Mouse (Mus musculus): ENCODE results near the gene Pid1. TPM values are rescaled to one million over a fixed set of nuclear protein-coding genes. Genes with fewer than 3 reads are reported as not detected.

Pid1 gene
- polyA plus RNA-seq, 1 experiment = 28.9 TPM

DNA sequence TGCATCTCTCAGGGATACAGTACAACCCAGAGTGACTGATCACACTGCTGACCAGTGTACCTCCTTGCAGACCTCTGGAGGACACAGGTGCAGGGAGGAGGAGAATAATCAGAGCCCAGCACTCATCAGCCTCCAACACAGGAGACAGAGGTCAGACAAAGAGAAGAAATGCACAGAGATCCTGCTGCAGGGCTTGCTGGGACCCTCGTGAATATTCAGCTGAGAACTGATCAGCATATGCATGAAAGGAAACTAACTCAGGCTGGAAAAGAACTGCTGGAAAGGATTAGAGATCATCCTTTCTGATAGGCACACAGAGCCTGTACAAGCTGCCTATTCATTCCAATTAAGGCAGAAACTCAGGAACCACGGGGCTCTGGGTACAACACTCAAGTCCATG is 186.9 kb downstream of the Pid1 start:
- Histone ChIP-seq H3K4me1 (ENCODE audit: control insufficient read depth, insufficient read depth, low read length) (no peaks in the 10 kb centered on the region), H3K4me3 (replicated peaks; ENCODE audit: extremely low read depth, low read depth, low read length) (no peak overlapping the region)
- no peak for DNase-seq
- TF ChIP-seq CTCF (IDR thresholded peaks at IDR 0.05; ENCODE audit: insufficient read depth, low read length) (no peak), POLR2A (IDR thresholded peaks at IDR 0.05; ENCODE audit: borderline replicate concordance, extremely low read depth, low read depth, low read length) (no peak)
- WGBS = 38% methylated on average over 2 of the region's 2 CpGs

DNA sequence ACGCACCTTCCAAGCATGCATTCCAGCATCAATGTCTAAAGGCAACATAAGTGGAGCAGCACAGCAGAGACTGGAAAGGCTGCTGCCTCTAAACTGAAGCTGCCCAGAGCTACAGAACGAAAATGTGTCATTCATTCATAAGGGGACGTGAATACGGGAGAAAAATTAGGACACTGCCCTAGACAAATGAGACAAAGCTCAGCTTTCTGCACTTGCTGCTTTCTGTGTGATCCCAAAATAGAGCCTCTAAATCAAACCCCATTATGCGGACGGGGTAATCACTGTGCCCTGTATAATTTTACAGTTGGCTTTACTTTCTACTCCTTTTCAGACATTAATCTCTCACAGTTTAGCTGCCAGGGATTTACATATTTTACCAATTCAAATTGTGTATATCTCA is 191.0 kb downstream of the Pid1 start:
- WGBS = 79% methylated on average over 6 of the region's 6 CpGs
- Histone ChIP-seq H3K4me1 (ENCODE audit: control insufficient read depth, insufficient read depth, low read length) (no peaks in the 10 kb centered on the region), H3K4me3 (replicated peaks; ENCODE audit: extremely low read depth, low read depth, low read length) (no peak overlapping the region)
- no peak for DNase-seq
- TF ChIP-seq CTCF (IDR thresholded peaks at IDR 0.05; ENCODE audit: insufficient read depth, low read length) = no peak
- TF ChIP-seq POLR2A (IDR thresholded peaks at IDR 0.05; ENCODE audit: borderline replicate concordance, extremely low read depth, low read depth, low read length) = no peak

DNA sequence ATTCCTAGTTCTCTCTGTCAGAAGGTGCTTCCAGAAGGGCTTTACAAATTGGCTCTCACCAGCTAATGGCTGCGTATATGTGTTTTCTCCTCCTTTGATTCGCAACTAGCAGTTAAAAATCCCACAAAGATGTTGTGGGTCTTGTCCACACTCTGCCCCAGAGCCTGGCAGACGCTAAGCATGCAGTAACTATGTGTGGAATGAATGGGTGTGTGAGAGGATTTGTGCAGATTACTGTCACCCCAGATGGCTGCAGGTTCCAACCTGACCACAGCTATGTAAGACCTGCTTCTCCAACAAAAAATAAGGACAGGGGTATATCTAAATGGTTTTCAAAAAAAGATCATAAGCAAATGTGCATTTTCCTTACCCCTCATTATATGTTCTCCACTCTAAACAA is 206.2 kb downstream of the Pid1 start:
- H3K4me3 ChIP-seq (replicated peaks; ENCODE audit: extremely low read depth, low read depth, low read length) = no peak overlapping the region
- TF ChIP-seq CTCF (IDR thresholded peaks at IDR 0.05; ENCODE audit: insufficient read depth, low read length) (no peak), POLR2A (IDR thresholded peaks at IDR 0.05; ENCODE audit: borderline replicate concordance, extremely low read depth, low read depth, low read length) (no peak)
- WGBS = 66% methylated on average over 3 of the region's 3 CpGs
- no peaks in the 10 kb centered on the region for H3K4me1 ChIP-seq (ENCODE audit: control insufficient read depth, insufficient read depth, low read length)
- no peak for DNase-seq

DNA sequence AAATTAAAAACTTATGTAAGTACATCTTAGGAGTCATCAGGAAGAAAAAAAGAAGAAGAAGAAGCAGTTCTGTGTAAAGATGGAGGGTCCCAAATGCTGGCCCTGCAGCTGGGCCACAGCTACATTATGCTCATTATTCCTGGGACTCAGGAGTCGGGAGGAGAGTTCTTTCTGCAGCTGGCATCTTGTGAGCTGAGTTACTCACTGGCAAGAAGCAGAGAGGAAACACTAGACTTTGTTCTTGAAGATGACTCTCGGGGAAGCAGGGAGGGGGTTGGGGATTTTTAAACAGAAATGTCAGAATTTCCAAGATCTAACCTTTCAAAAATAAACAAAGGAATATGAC is 208.4 kb downstream of the Pid1 start:
- H3K4me1 ChIP-seq (ENCODE audit: control insufficient read depth, insufficient read depth, low read length) = no peaks in the 10 kb centered on the region
- no peak for DNase-seq
- no peak for TF ChIP-seq POLR2A (IDR thresholded peaks at IDR 0.05; ENCODE audit: borderline replicate concordance, extremely low read depth, low read depth, low read length)
- no peak for TF ChIP-seq CTCF (IDR thresholded peaks at IDR 0.05; ENCODE audit: insufficient read depth, low read length)
- no peak overlapping the region for H3K4me3 ChIP-seq (replicated peaks; ENCODE audit: extremely low read depth, low read depth, low read length)
- WGBS = 24% methylated on average over 2 of the region's 2 CpGs

DNA sequence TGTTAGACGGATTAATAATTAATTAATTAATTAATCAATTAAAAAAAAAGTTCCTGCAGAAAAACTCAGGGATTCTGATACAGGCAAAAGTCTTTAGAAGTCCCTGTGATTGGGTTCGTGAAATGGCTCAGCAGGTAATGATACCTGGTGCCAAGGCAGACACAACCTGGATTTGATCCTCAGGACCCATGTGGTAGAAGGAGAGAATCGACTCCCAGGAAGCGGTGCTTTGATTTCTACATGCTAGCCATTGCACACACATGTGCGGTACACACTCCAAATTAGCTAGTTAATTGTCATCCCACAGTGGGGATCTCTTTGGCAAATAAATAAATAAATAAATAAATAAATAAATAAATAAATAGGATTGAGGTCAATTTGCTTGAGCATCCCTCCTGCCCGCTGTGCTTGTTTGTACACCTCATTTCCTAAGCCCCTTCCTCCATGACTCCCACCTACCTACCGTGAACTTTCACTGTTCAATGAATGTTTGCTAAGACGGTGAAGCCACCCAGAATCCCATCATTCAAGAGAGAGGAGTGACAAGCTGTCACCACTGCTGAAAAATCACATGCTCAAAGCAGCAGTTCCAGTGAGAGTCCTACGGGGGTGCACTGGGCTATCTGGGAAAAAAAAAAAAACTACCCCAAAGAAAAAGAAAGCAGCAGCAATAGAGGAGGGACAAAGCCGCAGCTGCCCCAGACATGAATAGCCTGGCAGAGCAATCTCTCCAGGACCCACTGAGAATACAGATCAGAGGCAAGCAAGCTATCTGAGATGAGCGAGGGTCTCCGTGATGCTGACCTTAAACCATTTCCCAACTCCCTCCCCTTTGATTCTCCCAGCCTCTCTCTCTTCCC is 209.0 kb downstream of the Pid1 start:
- TF ChIP-seq CTCF (IDR thresholded peaks at IDR 0.05; ENCODE audit: insufficient read depth, low read length) (no peak), POLR2A (IDR thresholded peaks at IDR 0.05; ENCODE audit: borderline replicate concordance, extremely low read depth, low read depth, low read length) (no peak)
- WGBS = 70% methylated on average over 12 of the region's 12 CpGs
- Histone ChIP-seq H3K4me1 (ENCODE audit: control insufficient read depth, insufficient read depth, low read length) (no peaks in the 10 kb centered on the region), H3K4me3 (replicated peaks; ENCODE audit: extremely low read depth, low read depth, low read length) (no peak overlapping the region)
- no peak for DNase-seq

DNA sequence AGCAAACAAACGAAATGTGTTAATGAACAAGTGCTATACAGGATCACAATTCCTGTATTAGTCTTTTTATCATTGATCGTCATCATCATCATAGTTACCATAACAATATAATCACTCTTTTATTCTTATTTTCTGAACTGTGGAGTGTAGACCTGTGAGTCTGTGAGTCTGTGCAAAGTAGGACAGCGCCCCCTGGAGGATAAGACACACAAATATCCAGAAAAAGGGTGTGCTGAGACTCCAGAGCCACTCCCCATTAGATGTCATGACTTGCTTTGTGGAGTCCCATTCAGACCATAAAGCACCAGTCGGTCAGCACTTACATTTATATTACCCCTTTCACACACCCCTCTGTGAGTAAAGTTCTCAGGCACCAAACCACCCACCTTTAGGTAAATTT is 210.0 kb downstream of the Pid1 start:
- Histone ChIP-seq H3K4me3 (replicated peaks; ENCODE audit: extremely low read depth, low read depth, low read length) (no peak overlapping the region), H3K4me1 (ENCODE audit: control insufficient read depth, insufficient read depth, low read length) (no peaks in the 10 kb centered on the region)
- no peak for TF ChIP-seq CTCF (IDR thresholded peaks at IDR 0.05; ENCODE audit: insufficient read depth, low read length)
- TF ChIP-seq POLR2A (IDR thresholded peaks at IDR 0.05; ENCODE audit: borderline replicate concordance, extremely low read depth, low read depth, low read length) = no peak
- DNase-seq = no peak
- 58% methylated on average over 4 of the region's 4 CpGs for WGBS

DNA sequence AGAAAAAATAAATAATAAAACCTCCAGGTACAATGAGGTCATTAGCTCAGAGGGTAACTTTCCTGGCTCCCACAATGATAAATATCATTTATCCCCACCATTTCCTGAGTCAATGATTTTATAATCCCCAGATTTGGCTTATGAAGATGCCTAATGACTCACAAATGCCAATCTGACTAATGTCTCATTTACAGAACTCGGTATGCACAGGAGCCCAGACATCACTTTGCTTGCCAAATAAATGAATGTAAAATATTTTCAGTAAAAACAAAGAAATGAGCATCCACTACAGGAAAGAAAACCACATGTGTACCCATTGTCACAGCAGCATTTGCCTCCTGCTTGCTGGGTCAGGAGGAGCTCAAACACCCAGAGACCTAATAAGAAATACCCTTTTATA is 222.4 kb downstream of the Pid1 start:
- WGBS = 52% methylated on average over 1 of the region's 1 CpGs
- TF ChIP-seq CTCF (IDR thresholded peaks at IDR 0.05; ENCODE audit: insufficient read depth, low read length) (no peak), POLR2A (IDR thresholded peaks at IDR 0.05; ENCODE audit: borderline replicate concordance, extremely low read depth, low read depth, low read length) (no peak)
- DNase-seq = no peak
- Histone ChIP-seq H3K4me3 (replicated peaks; ENCODE audit: extremely low read depth, low read depth, low read length) (no peak overlapping the region), H3K4me1 (ENCODE audit: control insufficient read depth, insufficient read depth, low read length) (no peaks in the 10 kb centered on the region)

DNA sequence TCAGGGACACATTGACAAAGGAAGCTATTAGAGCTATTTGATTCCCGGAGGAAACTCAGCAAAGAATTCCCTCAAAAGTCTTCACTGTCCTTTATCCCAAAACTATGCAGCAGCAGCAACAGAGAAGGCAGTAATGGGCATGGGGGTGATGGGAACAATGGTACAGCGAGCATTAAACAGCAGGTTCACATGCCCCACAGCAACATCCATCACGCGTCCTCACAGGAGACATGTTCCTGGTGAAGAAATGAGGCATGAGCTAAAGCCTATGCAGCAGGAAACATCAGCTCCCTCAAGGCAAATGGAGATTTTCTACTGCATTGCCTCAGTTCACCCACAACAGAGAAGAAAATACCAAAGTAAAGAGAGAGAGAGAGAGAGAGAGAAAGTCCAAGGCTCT is 231.5 kb downstream of the Pid1 start:
- Histone ChIP-seq H3K4me1 (ENCODE audit: control insufficient read depth, insufficient read depth, low read length) (no peaks in the 10 kb centered on the region), H3K4me3 (replicated peaks; ENCODE audit: extremely low read depth, low read depth, low read length) (no peak overlapping the region)
- 84% methylated on average over 4 of the region's 4 CpGs for WGBS
- TF ChIP-seq POLR2A (IDR thresholded peaks at IDR 0.05; ENCODE audit: borderline replicate concordance, extremely low read depth, low read depth, low read length) (no peak), CTCF (IDR thresholded peaks at IDR 0.05; ENCODE audit: insufficient read depth, low read length) (no peak)
- DNase-seq = no peak

DNA sequence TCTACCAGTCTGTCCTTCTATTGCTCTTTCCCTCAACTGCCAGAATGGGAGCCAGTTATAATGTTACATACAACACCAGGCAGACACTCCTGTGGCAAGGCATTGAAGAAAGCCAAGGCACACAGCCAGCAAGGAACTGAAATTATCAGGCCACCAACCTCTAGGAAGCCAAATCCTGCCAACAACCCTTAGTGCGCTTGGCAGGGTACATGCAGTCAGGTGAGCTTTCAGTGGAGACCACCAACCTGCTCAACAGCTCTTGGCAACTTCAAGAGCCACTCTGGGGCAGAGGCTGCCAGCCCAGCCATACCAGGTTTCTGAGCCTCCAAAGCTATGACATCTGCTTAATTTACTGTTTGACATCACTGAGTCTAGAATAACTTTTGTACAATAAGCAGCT is 232.2 kb downstream of the Pid1 start:
- H3K4me3 ChIP-seq (replicated peaks; ENCODE audit: extremely low read depth, low read depth, low read length) = no peak overlapping the region
- H3K4me1 ChIP-seq (ENCODE audit: control insufficient read depth, insufficient read depth, low read length) = no peaks in the 10 kb centered on the region
- no peak for DNase-seq
- WGBS = 62% methylated on average over 1 of the region's 1 CpGs
- TF ChIP-seq POLR2A (IDR thresholded peaks at IDR 0.05; ENCODE audit: borderline replicate concordance, extremely low read depth, low read depth, low read length) (no peak), CTCF (IDR thresholded peaks at IDR 0.05; ENCODE audit: insufficient read depth, low read length) (no peak)

DNA sequence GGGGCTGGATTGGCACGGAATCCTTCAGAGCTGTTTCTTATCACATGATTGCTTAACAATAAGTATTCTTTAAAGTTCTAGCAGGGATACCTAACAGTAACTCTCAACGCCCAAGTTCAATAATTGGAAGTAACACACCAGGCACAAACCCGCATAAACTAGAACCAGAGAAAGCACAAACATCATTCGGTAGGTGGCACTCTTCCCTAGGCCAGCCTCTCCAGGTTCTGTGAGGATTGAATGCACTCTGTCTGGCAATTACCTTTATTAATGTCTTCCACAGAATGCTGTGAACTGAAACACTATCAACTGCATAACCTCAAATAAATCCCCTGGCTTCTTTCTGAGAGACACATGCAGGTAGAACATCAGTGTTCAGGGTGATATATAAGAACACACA is 235.5 kb downstream of the Pid1 start:
- no peaks in the 10 kb centered on the region for H3K4me1 ChIP-seq (ENCODE audit: control insufficient read depth, insufficient read depth, low read length)
- no peak overlapping the region for H3K4me3 ChIP-seq (replicated peaks; ENCODE audit: extremely low read depth, low read depth, low read length)
- no peak for DNase-seq
- WGBS = 56% methylated on average over 4 of the region's 4 CpGs
- no peak for TF ChIP-seq POLR2A (IDR thresholded peaks at IDR 0.05; ENCODE audit: borderline replicate concordance, extremely low read depth, low read depth, low read length)
- TF ChIP-seq CTCF (IDR thresholded peaks at IDR 0.05; ENCODE audit: insufficient read depth, low read length) = no peak

Measured in lung, adult 2 months (tissue).